Mouse (Mus musculus): Measurements from ENCODE around the gene Btbd9. TPM values are rescaled to one million over a fixed set of nuclear protein-coding genes. Genes with fewer than 3 reads are reported as not detected.
"Not testable (repeated sequence)": the region's sequence is repeated elsewhere in the genome, so short reads cannot be mapped to it uniquely, and the experiment has no call there.

Btbd9 gene
- polyA plus RNA-seq, 1 experiment from 2014 or later, result 40.9 TPM

GRCm38 (mm10) chr17:30510171-30510570 lies 66.1 kb downstream of the Btbd9 start:
- 51% methylated on average over 6 of the region's 6 CpGs for WGBS
- H3K4me2 ChIP-seq (ENCODE audit: low read length), result no peak overlapping the region
- H3K9me3 ChIP-seq (ENCODE audit: control insufficient read depth, low read length), result no peaks in the 10 kb centered on the region
- no peak overlapping the region for H3K9ac ChIP-seq (ENCODE audit: low read length)
- no peak for ATAC-seq (ENCODE audit: insufficient number of reproducible peaks, insufficient read depth, low FRiP score, low read depth)
- no peaks in the 10 kb centered on the region for H3K27me3 ChIP-seq (ENCODE audit: control insufficient read depth, insufficient read depth, low read length)
- peaks cover 6% of the 10 kb centered on the region; the same call in 1 of the 2 replicates for H3K36me3 ChIP-seq (ENCODE audit: control insufficient read depth, insufficient read depth, low read length)
- H3K4me3 ChIP-seq (ENCODE audit: control insufficient read depth in 1 of 2, insufficient read depth in 1 of 2, low read depth in 1 of 2, low read length in 2 of 2), result no peak overlapping the region
- no peak overlapping the region for H3K27ac ChIP-seq (replicated peaks in 1 of 2; ENCODE audit: control insufficient read depth in 1 of 2, insufficient read depth in 1 of 2, low read depth in 2 of 2, low read length in 2 of 2)
- peaks cover 0 to 11% of the 10 kb centered on the region in 2 experiments; a peak in 1 of 4 replicates for H3K4me1 ChIP-seq (ENCODE audit: control insufficient read depth in 2 of 2, insufficient read depth in 2 of 2, low read length in 2 of 2)

GRCm38 (mm10) chr17:30509646-30510045 lies 66.6 kb downstream of the Btbd9 start:
- H3K9ac ChIP-seq (ENCODE audit: low read length), result no peak overlapping the region; the same call in 1 of the 2 replicates
- H3K4me1 ChIP-seq (ENCODE audit: control insufficient read depth in 2 of 2, insufficient read depth in 2 of 2, low read length in 2 of 2), result peaks cover 0 to 11% of the 10 kb centered on the region in 2 experiments; a peak in 1 of 4 replicates
- H3K36me3 ChIP-seq (ENCODE audit: control insufficient read depth, insufficient read depth, low read length), result peaks cover 6% of the 10 kb centered on the region; the same call in 1 of the 2 replicates
- no peak for ATAC-seq (ENCODE audit: insufficient number of reproducible peaks, insufficient read depth, low FRiP score, low read depth)
- H3K27me3 ChIP-seq (ENCODE audit: control insufficient read depth, insufficient read depth, low read length), result no peaks in the 10 kb centered on the region
- WGBS, result 61% methylated on average over 6 of the region's 6 CpGs
- H3K4me2 ChIP-seq (ENCODE audit: low read length), result no peak overlapping the region
- H3K27ac ChIP-seq (replicated peaks in 1 of 2; ENCODE audit: control insufficient read depth in 1 of 2, insufficient read depth in 1 of 2, low read depth in 2 of 2, low read length in 2 of 2), result no peak overlapping the region
- H3K4me3 ChIP-seq (ENCODE audit: control insufficient read depth in 1 of 2, insufficient read depth in 1 of 2, low read depth in 1 of 2, low read length in 2 of 2), result no peak overlapping the region
- H3K9me3 ChIP-seq (ENCODE audit: control insufficient read depth, low read length), result no peaks in the 10 kb centered on the region

- H3K36me3 ChIP-seq (ENCODE audit: control insufficient read depth, insufficient read depth, low read length), result peaks cover 2% of the 10 kb centered on the region; the same call in 1 of the 2 replicates
- 75% methylated on average over 9 of the region's 9 CpGs for WGBS
- H3K4me3 ChIP-seq (ENCODE audit: control insufficient read depth in 1 of 2, insufficient read depth in 1 of 2, low read depth in 1 of 2, low read length in 2 of 2), result no peak overlapping the region
- no peak overlapping the region for H3K4me2 ChIP-seq (ENCODE audit: low read length)
- H3K27me3 ChIP-seq (ENCODE audit: control insufficient read depth, insufficient read depth, low read length), result no peaks in the 10 kb centered on the region
- H3K4me1 ChIP-seq (ENCODE audit: control insufficient read depth in 2 of 2, insufficient read depth in 2 of 2, low read length in 2 of 2), result peaks cover 0 to 11% of the 10 kb centered on the region in 2 experiments; a peak in 1 of 4 replicates
- no peak for ATAC-seq (ENCODE audit: insufficient number of reproducible peaks, insufficient read depth, low FRiP score, low read depth)
- no peaks in the 10 kb centered on the region for H3K9me3 ChIP-seq (ENCODE audit: control insufficient read depth, low read length)
- no peak overlapping the region for H3K27ac ChIP-seq (replicated peaks in 1 of 2; ENCODE audit: control insufficient read depth in 1 of 2, insufficient read depth in 1 of 2, low read depth in 2 of 2, low read length in 2 of 2)
- H3K9ac ChIP-seq (ENCODE audit: low read length), result no peak overlapping the region
These were observed 68.4 kb downstream of the Btbd9 start for GRCm38 (mm10) chr17:30507636-30508576.

DNA sequence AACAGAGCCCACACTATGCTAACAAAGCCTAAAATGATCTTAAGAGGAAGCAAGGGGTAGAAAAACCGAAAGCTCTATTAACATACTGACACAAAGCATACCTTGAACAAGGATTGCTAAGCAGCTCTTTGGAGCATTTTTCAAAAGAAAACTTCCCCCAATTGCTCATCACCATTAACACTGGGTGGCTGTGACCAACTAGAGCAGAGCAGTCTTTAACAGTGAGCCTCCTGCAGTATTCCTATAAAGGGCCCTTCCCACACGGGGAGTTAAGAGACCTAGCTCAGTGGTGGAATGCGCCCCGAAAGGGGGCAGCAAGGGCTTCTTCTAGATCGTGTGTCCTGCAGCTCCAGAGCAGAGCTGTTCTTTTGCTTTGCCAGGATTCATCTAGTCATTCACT lies 69.4 kb downstream of the Btbd9 start:
- no peak overlapping the region for H3K9ac ChIP-seq (ENCODE audit: low read length)
- no peak overlapping the region for H3K27ac ChIP-seq (replicated peaks in 1 of 2; ENCODE audit: control insufficient read depth in 1 of 2, insufficient read depth in 1 of 2, low read depth in 2 of 2, low read length in 2 of 2)
- peaks cover 0 to 11% of the 10 kb centered on the region in 2 experiments; a peak in 1 of 4 replicates for H3K4me1 ChIP-seq (ENCODE audit: control insufficient read depth in 2 of 2, insufficient read depth in 2 of 2, low read length in 2 of 2)
- no peak overlapping the region for H3K4me2 ChIP-seq (ENCODE audit: low read length)
- H3K27me3 ChIP-seq (ENCODE audit: control insufficient read depth, insufficient read depth, low read length), result no peaks in the 10 kb centered on the region
- no peaks in the 10 kb centered on the region for H3K9me3 ChIP-seq (ENCODE audit: control insufficient read depth, low read length)
- no peak for ATAC-seq (ENCODE audit: insufficient number of reproducible peaks, insufficient read depth, low FRiP score, low read depth)
- no peak overlapping the region for H3K4me3 ChIP-seq (ENCODE audit: control insufficient read depth in 1 of 2, insufficient read depth in 1 of 2, low read depth in 1 of 2, low read length in 2 of 2)
- no peaks in the 10 kb centered on the region for H3K36me3 ChIP-seq (ENCODE audit: control insufficient read depth, insufficient read depth, low read length)
- WGBS, result 42% methylated on average over 5 of the region's 5 CpGs

DNA sequence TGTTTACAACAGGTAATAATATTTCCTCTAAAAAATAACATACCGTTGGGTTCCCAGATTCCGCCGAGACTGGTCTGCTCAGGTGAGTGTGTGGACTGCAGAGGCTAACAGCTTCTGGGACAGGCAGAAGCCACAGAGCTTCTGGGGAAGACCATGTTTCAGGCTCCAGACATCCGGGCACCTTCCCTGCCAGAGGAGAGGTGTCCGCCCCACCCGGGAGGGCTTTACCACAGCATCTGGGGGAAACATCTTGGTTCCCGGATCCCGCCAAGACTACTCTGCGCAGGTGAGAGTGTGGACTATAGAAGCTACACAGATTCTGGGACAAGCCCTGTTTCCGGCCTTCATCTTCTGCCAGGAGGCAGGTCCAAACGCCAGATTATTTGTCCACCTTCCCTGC lies 76.7 kb downstream of the Btbd9 start:
- H3K9me3 ChIP-seq (ENCODE audit: control insufficient read depth, low read length); H3K4me3 ChIP-seq (ENCODE audit: control insufficient read depth in 1 of 2, insufficient read depth in 1 of 2, low read depth in 1 of 2, low read length in 2 of 2); H3K27me3 ChIP-seq (ENCODE audit: control insufficient read depth, insufficient read depth, low read length); H3K4me2 ChIP-seq (ENCODE audit: low read length); ATAC-seq (ENCODE audit: insufficient number of reproducible peaks, insufficient read depth, low FRiP score, low read depth); H3K27ac ChIP-seq (replicated peaks in 1 of 2; ENCODE audit: control insufficient read depth in 1 of 2, insufficient read depth in 1 of 2, low read depth in 2 of 2, low read length in 2 of 2); H3K9ac ChIP-seq (ENCODE audit: low read length); H3K36me3 ChIP-seq (ENCODE audit: control insufficient read depth, insufficient read depth, low read length): not testable (repeated sequence)
- peaks cover 4 to 15% of the 10 kb centered on the region in 2 experiments for H3K4me1 ChIP-seq (ENCODE audit: control insufficient read depth in 2 of 2, insufficient read depth in 2 of 2, low read length in 2 of 2)
- WGBS, result 96% methylated on average over 11 of the region's 11 CpGs

GRCm38 (mm10) chr17:30498779-30499178 lies 77.5 kb downstream of the Btbd9 start:
- no peak for ATAC-seq (ENCODE audit: insufficient number of reproducible peaks, insufficient read depth, low FRiP score, low read depth)
- Histone ChIP-seq H3K27ac (replicated peaks in 1 of 2; ENCODE audit: control insufficient read depth in 1 of 2, insufficient read depth in 1 of 2, low read depth in 2 of 2, low read length in 2 of 2) (peak overlapping the region; percentile 47 to 51; a peak in 3 of 4 replicates), H3K9ac (ENCODE audit: low read length) (no peak overlapping the region), H3K36me3 (ENCODE audit: control insufficient read depth, insufficient read depth, low read length) (no peaks in the 10 kb centered on the region), H3K4me2 (ENCODE audit: low read length) (no peak overlapping the region), H3K9me3 (ENCODE audit: control insufficient read depth, low read length) (no peaks in the 10 kb centered on the region), H3K27me3 (ENCODE audit: control insufficient read depth, insufficient read depth, low read length) (no peaks in the 10 kb centered on the region), H3K4me1 (ENCODE audit: control insufficient read depth in 2 of 2, insufficient read depth in 2 of 2, low read length in 2 of 2) (peaks cover 4 to 15% of the 10 kb centered on the region in 2 experiments), H3K4me3 (ENCODE audit: control insufficient read depth in 1 of 2, insufficient read depth in 1 of 2, low read depth in 1 of 2, low read length in 2 of 2) (no peak overlapping the region)
- WGBS, result 68% methylated on average over 5 of the region's 5 CpGs

DNA sequence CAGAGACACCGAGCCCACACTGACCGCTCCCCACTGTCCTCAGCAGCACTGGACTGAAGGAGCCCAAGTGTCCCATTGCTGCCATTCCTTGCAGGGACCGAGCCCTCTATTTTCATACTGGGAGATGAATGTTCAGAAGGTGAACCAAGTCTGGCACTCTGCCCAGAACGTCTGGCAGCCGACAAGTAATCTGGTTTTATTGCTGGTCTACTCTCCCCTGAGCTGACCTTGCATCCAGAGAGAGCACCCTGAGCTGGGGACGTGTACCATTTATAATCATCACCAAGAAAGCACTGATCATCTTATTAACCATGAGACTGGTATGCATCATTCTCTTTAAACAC lies 77.9 kb downstream of the Btbd9 start:
- WGBS, result 23% methylated on average over 6 of the region's 6 CpGs
- H3K27ac ChIP-seq (replicated peaks in 1 of 2; ENCODE audit: control insufficient read depth in 1 of 2, insufficient read depth in 1 of 2, low read depth in 2 of 2, low read length in 2 of 2), result peak overlapping the region in 1 of 2 experiments; percentile 47; a peak in 1 of 4 replicates
- no peak for ATAC-seq (ENCODE audit: insufficient number of reproducible peaks, insufficient read depth, low FRiP score, low read depth)
- no peaks in the 10 kb centered on the region for H3K9me3 ChIP-seq (ENCODE audit: control insufficient read depth, low read length)
- H3K4me1 ChIP-seq (ENCODE audit: control insufficient read depth in 2 of 2, insufficient read depth in 2 of 2, low read length in 2 of 2), result peaks cover 4 to 15% of the 10 kb centered on the region in 2 experiments
- H3K27me3 ChIP-seq (ENCODE audit: control insufficient read depth, insufficient read depth, low read length), result no peaks in the 10 kb centered on the region
- H3K9ac ChIP-seq (ENCODE audit: low read length), result no peak overlapping the region
- H3K4me3 ChIP-seq (ENCODE audit: control insufficient read depth in 1 of 2, insufficient read depth in 1 of 2, low read depth in 1 of 2, low read length in 2 of 2), result no peak overlapping the region
- H3K4me2 ChIP-seq (ENCODE audit: low read length), result no peak overlapping the region
- H3K36me3 ChIP-seq (ENCODE audit: control insufficient read depth, insufficient read depth, low read length), result no peaks in the 10 kb centered on the region

All from heart, embryonic 14.5 days (tissue).